Mouse (Mus musculus): ENCODE results near the gene Ly75. TPM values are rescaled to one million over a fixed set of nuclear protein-coding genes. Genes with fewer than 3 reads are reported as not detected.

Gene Ly75
- polyA plus RNA-seq, 1 experiment from 2014 or later = 1.4 TPM

GRCm38 (mm10) chr2:60345717-60346116, 37.4 kb downstream of the Ly75 start:
- 0 out of 2 replicates have a peak, but pooled peaks cover 3% of the 10 kb centered on the region for H3K27me3 ChIP-seq
- WGBS = 49% methylated on average over 7 of the region's 7 CpGs
- no peak for ATAC-seq (ENCODE audit: low FRiP score, low read depth)

GRCm38 (mm10) chr2:60343607-60344289, 39.4 kb downstream of the Ly75 start:
- no peaks in the 10 kb centered on the region for H3K9me3 ChIP-seq
- H3K27me3 ChIP-seq = 0 out of 2 replicates have a peak, but pooled peaks cover 3% of the 10 kb centered on the region
- ATAC-seq (ENCODE audit: low FRiP score, low read depth) = no peak
- no peaks in the 10 kb centered on the region for H3K36me3 ChIP-seq
- H3K4me2 ChIP-seq = no peak overlapping the region
- 29% methylated on average over 11 of the region's 11 CpGs for WGBS
- peaks cover 16% of the 10 kb centered on the region; the same call in 1 of the 2 replicates for H3K4me1 ChIP-seq (replicated peaks)
- no peak overlapping the region for H3K9ac ChIP-seq
- no peak overlapping the region for H3K4me3 ChIP-seq
- no peak overlapping the region for H3K27ac ChIP-seq (replicated peaks)

More at GRCm38 (mm10) chr2:60345717-60346116, 37.4 kb downstream of the Ly75 start:
- no peak overlapping the region for H3K4me3 ChIP-seq
- peaks cover 16% of the 10 kb centered on the region; the same call in 1 of the 2 replicates for H3K4me1 ChIP-seq (replicated peaks)
- H3K9me3 ChIP-seq = no peaks in the 10 kb centered on the region
- no peak overlapping the region for H3K27ac ChIP-seq (replicated peaks)
- H3K9ac ChIP-seq = no peak overlapping the region
- H3K36me3 ChIP-seq = no peaks in the 10 kb centered on the region
- H3K4me2 ChIP-seq = no peak overlapping the region

GRCm38 (mm10) chr2:60342107-60342880, 40.8 kb downstream of the Ly75 start:
- Histone ChIP-seq H3K4me1 (replicated peaks) (peaks cover 16% of the 10 kb centered on the region; the same call in 1 of the 2 replicates), H3K9ac (no peak overlapping the region), H3K27ac (replicated peaks) (no peak overlapping the region), H3K9me3 (no peaks in the 10 kb centered on the region), H3K4me2 (no peak overlapping the region), H3K36me3 (no peaks in the 10 kb centered on the region), H3K4me3 (no peak overlapping the region), H3K27me3 (no peaks in the 10 kb centered on the region)
- 60% methylated on average over 4 of the region's 4 CpGs for whole genome bisulfite sequencing
- ATAC-seq (ENCODE audit: low FRiP score, low read depth) = no peak

GRCm38 (mm10) chr2:60337937-60338336, 45.2 kb downstream of the Ly75 start:
- WGBS = 49% methylated on average over 9 of the region's 9 CpGs
- Histone ChIP-seq H3K4me3 (no peak overlapping the region), H3K9me3 (no peaks in the 10 kb centered on the region), H3K4me1 (replicated peaks) (no peaks in the 10 kb centered on the region), H3K9ac (no peak overlapping the region), H3K27ac (replicated peaks) (no peak overlapping the region), H3K27me3 (no peaks in the 10 kb centered on the region), H3K36me3 (no peaks in the 10 kb centered on the region), H3K4me2 (no peak overlapping the region)
- ATAC-seq (ENCODE audit: low FRiP score, low read depth) = no peak

- no peaks in the 10 kb centered on the region for H3K9me3 ChIP-seq
- no peaks in the 10 kb centered on the region for H3K27me3 ChIP-seq
- H3K4me2 ChIP-seq = no peak overlapping the region
- WGBS = 95% methylated on average over 10 of the region's 10 CpGs
- H3K4me1 ChIP-seq (replicated peaks) = no peaks in the 10 kb centered on the region
- H3K36me3 ChIP-seq = no peaks in the 10 kb centered on the region
- H3K4me3 ChIP-seq = no peak overlapping the region
- no peak overlapping the region for H3K9ac ChIP-seq
- no peak overlapping the region for H3K27ac ChIP-seq (replicated peaks)
- ATAC-seq (ENCODE audit: low FRiP score, low read depth) = no peak
Measured at GRCm38 (mm10) chr2:60328641-60329040, 54.5 kb downstream of the Ly75 start.

GRCm38 (mm10) chr2:60327581-60327980, 55.5 kb downstream of the Ly75 start:
- Histone ChIP-seq H3K4me3 (no peak overlapping the region), H3K27ac (replicated peaks) (no peak overlapping the region), H3K4me1 (replicated peaks) (no peaks in the 10 kb centered on the region), H3K4me2 (no peak overlapping the region), H3K36me3 (no peaks in the 10 kb centered on the region), H3K9ac (no peak overlapping the region), H3K27me3 (no peaks in the 10 kb centered on the region), H3K9me3 (no peaks in the 10 kb centered on the region)
- no peak for ATAC-seq (ENCODE audit: low FRiP score, low read depth)
- WGBS = 90% methylated on average over 11 of the region's 11 CpGs

- WGBS = 93% methylated on average over 7 of the region's 7 CpGs
- Histone ChIP-seq H3K27me3 (no peaks in the 10 kb centered on the region), H3K4me2 (no peak overlapping the region), H3K27ac (replicated peaks) (no peak overlapping the region), H3K4me3 (no peak overlapping the region), H3K9ac (no peak overlapping the region), H3K4me1 (replicated peaks) (no peaks in the 10 kb centered on the region), H3K36me3 (no peaks in the 10 kb centered on the region), H3K9me3 (no peaks in the 10 kb centered on the region)
- no peak for ATAC-seq (ENCODE audit: low FRiP score, low read depth)
Measured at GRCm38 (mm10) chr2:60326948-60327347, 56.2 kb downstream of the Ly75 start.

GRCm38 (mm10) chr2:60323411-60323810, 59.7 kb downstream of the Ly75 start:
- Histone ChIP-seq H3K9ac (no peak overlapping the region), H3K4me3 (no peak overlapping the region), H3K4me1 (replicated peaks) (no peaks in the 10 kb centered on the region), H3K4me2 (no peak overlapping the region), H3K27ac (replicated peaks) (no peak overlapping the region), H3K36me3 (no peaks in the 10 kb centered on the region), H3K27me3 (no peaks in the 10 kb centered on the region), H3K9me3 (no peaks in the 10 kb centered on the region)
- 87% methylated on average over 5 of the region's 5 CpGs for WGBS
- ATAC-seq (ENCODE audit: low FRiP score, low read depth) = no peak

GRCm38 (mm10) chr2:60322031-60322726, 60.9 kb downstream of the Ly75 start:
- no peak for ATAC-seq (ENCODE audit: low FRiP score, low read depth)
- Histone ChIP-seq H3K9me3 (no peaks in the 10 kb centered on the region), H3K4me3 (no peak overlapping the region), H3K4me1 (replicated peaks) (no peaks in the 10 kb centered on the region), H3K36me3 (no peaks in the 10 kb centered on the region), H3K4me2 (no peak overlapping the region), H3K27me3 (no peaks in the 10 kb centered on the region), H3K9ac (no peak overlapping the region), H3K27ac (replicated peaks) (no peak overlapping the region)
- 79% methylated on average over 6 of the region's 6 CpGs for WGBS

- WGBS = 88% methylated on average over 4 of the region's 4 CpGs
- Histone ChIP-seq H3K4me3 (no peak overlapping the region), H3K27me3 (no peaks in the 10 kb centered on the region), H3K27ac (replicated peaks) (no peak overlapping the region), H3K9me3 (no peaks in the 10 kb centered on the region), H3K4me2 (no peak overlapping the region), H3K36me3 (no peaks in the 10 kb centered on the region), H3K9ac (no peak overlapping the region), H3K4me1 (replicated peaks) (no peaks in the 10 kb centered on the region)
- ATAC-seq (ENCODE audit: low FRiP score, low read depth) = no peak
Measured at GRCm38 (mm10) chr2:60303796-60304195, 79.3 kb downstream of the Ly75 start.

GRCm38 (mm10) chr2:60299323-60299722, 83.8 kb downstream of the Ly75 start:
- no peak for ATAC-seq (ENCODE audit: low FRiP score, low read depth)
- H3K27ac ChIP-seq (replicated peaks) = no peak overlapping the region
- H3K4me3 ChIP-seq = no peak overlapping the region
- H3K36me3 ChIP-seq = no peaks in the 10 kb centered on the region
- 0 out of 2 replicates have a peak, but pooled peaks cover 5% of the 10 kb centered on the region for H3K9me3 ChIP-seq
- H3K9ac ChIP-seq = no peak overlapping the region
- H3K4me1 ChIP-seq (replicated peaks) = no peaks in the 10 kb centered on the region
- 94% methylated on average over 2 of the region's 2 CpGs for WGBS
- no peaks in the 10 kb centered on the region for H3K27me3 ChIP-seq
- no peak overlapping the region for H3K4me2 ChIP-seq

- no peak for ATAC-seq (ENCODE audit: low FRiP score, low read depth)
- H3K9ac ChIP-seq = no peak overlapping the region
- no peaks in the 10 kb centered on the region for H3K27me3 ChIP-seq
- 78% methylated on average over 3 of the region's 3 CpGs for WGBS
- H3K4me1 ChIP-seq (replicated peaks) = no peaks in the 10 kb centered on the region
- no peak overlapping the region for H3K27ac ChIP-seq (replicated peaks)
- H3K4me3 ChIP-seq = no peak overlapping the region
- H3K9me3 ChIP-seq = 0 out of 2 replicates have a peak, but pooled peaks cover 5% of the 10 kb centered on the region
- H3K4me2 ChIP-seq = no peak overlapping the region
- H3K36me3 ChIP-seq = no peaks in the 10 kb centered on the region
Measured at GRCm38 (mm10) chr2:60298266-60298665, 84.8 kb downstream of the Ly75 start.

Measured in hindbrain, embryonic 15.5 days (tissue).